Mouse (Mus musculus) heart, postnatal 0 days (tissue): ENCODE data around the gene Hoxa11.

Experiments used
- CTCF ChIP-seq: IDR thresholded peaks from 2 replicates; pipeline ENCODE4 v1.5.1; 2016; ENCODE audit warnings: antibody characterized with exemption, control low read depth, low read depth
- EP300 ChIP-seq: IDR thresholded peaks from 2 replicates; pipeline ENCODE4 v1.6.1; 2016; ENCODE audit warnings: antibody characterized with exemption, low read depth

GRCm38 (mm10) chr6:52235267-52235666 lies 10.3 kb downstream of the Hoxa11 start:
- TF ChIP-seq CTCF (no peak), EP300 (no peak)
